Mouse (Mus musculus): ENCODE results near the gene Psd. TPM values are rescaled to one million over a fixed set of nuclear protein-coding genes. Genes with fewer than 3 reads are reported as not detected.

The Psd gene
- polyA plus RNA-seq, 1 experiment = 0.71 TPM

DNA sequence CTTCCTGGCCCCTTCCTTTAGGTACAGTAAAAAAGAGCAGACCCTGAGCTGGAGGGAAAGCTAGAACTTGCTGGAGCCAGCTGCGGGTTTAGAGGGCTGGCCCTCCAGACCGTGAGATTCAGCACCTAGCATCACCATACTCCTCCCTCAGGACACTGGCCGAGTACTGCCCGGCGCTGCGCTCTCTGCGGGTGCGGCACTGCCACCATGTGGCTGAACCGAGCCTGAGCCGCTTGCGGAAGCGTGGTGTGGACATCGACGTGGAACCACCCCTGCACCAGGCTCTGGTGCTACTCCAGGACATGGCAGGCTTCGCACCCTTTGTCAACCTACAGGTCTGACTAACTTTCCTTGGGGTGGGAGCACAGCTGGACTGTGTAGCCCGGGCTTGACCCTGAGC, 3.0 kb upstream of the Psd start:
- Histone ChIP-seq H3K4me3 (ENCODE audit: insufficient read depth, low read length) (no peak overlapping the region), H3K27ac (ENCODE audit: insufficient read depth, low read depth, low read length) (no peak overlapping the region), H3K4me1 (ENCODE audit: control insufficient read depth, insufficient read depth, low read length) (peaks cover 21% of the 10 kb centered on the region)
- TF ChIP-seq CTCF (IDR thresholded peaks at IDR 0.05; ENCODE audit: low read depth, low read length) (peak; percentile 57), POLR2A (IDR thresholded peaks at IDR 0.05; ENCODE audit: borderline replicate concordance, low read depth, low read length) (no peak)

DNA sequence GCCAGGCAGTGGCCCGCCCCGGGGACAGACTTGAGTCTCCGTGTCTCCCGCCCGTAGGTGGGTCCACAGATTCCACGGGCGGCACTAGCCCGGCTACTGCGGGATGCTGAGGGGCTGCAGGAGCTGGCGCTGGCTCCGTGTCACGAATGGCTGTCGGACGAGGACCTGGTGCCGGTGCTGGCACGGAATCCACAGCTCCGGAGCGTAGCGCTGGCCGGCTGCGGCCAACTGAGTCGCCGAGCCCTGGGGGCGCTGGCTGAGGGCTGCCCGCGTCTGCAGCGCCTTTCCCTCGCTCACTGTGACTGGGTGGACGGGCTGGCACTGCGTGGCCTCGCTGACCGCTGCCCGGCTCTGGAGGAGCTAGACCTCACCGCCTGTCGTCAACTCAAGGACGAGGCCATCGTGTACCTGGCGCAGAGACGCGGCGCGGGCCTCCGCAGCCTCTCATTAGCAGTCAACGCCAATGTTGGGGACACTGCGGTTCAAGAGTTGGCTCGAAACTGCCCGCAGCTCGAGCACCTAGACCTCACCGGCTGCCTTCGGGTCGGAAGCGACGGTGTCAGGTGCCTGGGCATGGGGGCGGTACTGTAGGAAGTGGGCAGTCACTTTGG, 2.2 kb upstream of the Psd start:
- Histone ChIP-seq H3K4me1 (ENCODE audit: control insufficient read depth, insufficient read depth, low read length) (peaks cover 21% of the 10 kb centered on the region), H3K27ac (ENCODE audit: insufficient read depth, low read depth, low read length) (no peak overlapping the region), H3K4me3 (ENCODE audit: insufficient read depth, low read length) (peak overlapping the region; percentile 89)
- TF ChIP-seq POLR2A (IDR thresholded peaks at IDR 0.05; ENCODE audit: borderline replicate concordance, low read depth, low read length) (no peak), CTCF (IDR thresholded peaks at IDR 0.05; ENCODE audit: low read depth, low read length) (no peak)

DNA sequence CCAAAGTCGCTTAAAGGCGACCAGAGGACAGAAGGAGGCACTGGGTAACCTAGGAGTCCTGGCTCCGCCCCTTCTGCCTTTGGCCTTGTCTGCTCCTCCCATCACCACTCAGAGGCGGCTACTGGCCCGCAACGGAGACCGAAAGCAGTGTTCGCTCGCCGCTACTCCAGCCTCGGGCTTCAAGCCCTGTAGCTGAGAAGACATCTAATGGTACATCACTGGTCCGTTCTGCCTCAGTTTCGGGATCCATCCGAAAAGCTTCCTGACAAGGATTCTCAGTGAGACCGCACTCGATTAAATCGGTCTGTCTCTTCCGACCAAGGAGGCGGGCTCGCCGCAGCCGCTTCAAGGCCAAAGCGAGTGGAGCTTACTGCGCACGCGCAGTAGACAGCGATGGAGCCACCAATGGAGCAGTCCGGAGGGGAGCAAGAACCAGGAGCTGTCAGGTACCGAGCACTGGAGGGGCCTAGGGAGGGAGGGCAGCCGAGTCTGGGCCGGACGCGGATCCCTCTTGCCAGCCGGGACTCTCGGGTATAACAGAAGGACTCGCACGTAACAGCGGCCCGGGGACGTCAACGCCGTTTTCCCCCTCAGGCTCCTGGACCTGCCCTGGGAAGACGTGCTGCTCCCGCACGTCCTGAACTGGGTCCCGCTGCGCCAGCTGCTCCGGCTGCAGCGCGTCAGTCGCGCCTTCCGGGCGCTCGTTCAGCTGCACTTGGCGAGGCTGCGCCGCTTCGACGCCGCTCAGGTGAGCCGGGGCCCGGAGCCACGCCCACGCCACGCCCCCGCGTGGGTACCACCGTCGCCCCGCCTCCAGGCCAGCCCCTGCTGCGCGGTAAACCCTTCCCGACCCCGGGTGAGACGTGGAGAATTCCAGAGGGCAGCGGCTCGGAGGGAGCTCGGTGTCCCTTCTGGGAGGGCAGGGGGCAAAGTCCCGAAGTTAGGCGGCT, 1.4 kb upstream of the Psd start, which contains the start of gene Fbxl15:
Gene Fbxl15 (plus strand): TSS at position 104 of the 950 bp plus-strand sequence.
- H3K27ac ChIP-seq (ENCODE audit: insufficient read depth, low read depth, low read length) = peak within 1 kb of the TSS; percentile 86
- peaks cover 21% of the 10 kb centered on the region for H3K4me1 ChIP-seq (ENCODE audit: control insufficient read depth, insufficient read depth, low read length)
- H3K4me3 ChIP-seq (ENCODE audit: insufficient read depth, low read length) = peak within 1 kb of the TSS; percentile 89
- TF ChIP-seq CTCF (IDR thresholded peaks at IDR 0.05; ENCODE audit: low read depth, low read length) (no peak), POLR2A (IDR thresholded peaks at IDR 0.05; ENCODE audit: borderline replicate concordance, low read depth, low read length) (no peak; the same call in 1 of the 2 replicates)

DNA sequence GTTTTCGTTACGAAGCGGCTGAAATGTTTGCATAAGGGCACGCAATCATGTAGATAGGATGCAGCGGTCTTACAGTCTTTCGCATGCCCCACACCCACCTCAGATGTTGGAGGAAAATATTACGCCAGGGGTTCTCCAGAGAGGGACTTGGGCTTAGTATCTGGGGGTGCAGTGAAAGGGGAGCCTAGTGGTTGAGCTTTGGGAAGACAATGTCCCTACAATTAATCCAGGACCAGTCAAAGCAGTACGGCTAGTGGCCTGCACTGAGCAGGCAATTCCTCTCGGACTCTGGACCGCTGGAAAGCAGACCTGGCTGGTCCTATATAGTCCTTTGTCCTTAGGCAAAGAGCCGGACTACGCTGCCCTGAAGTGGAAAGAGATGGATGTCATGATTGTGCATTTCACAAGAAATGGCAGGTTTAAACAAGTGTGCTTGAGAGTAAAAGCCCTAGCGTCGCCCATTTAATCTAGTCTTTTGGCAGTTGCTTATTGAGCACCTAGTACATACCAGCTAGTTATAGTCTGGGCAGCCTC, 642 bp upstream of the Psd start:
- TF ChIP-seq CTCF (IDR thresholded peaks at IDR 0.05; ENCODE audit: low read depth, low read length) (no peak), POLR2A (IDR thresholded peaks at IDR 0.05; ENCODE audit: borderline replicate concordance, low read depth, low read length) (no peak)
- Histone ChIP-seq H3K4me3 (ENCODE audit: insufficient read depth, low read length) (peak overlapping the region; percentile 89), H3K4me1 (ENCODE audit: control insufficient read depth, insufficient read depth, low read length) (peaks cover 21% of the 10 kb centered on the region), H3K27ac (ENCODE audit: insufficient read depth, low read depth, low read length) (no peak overlapping the region)

DNA sequence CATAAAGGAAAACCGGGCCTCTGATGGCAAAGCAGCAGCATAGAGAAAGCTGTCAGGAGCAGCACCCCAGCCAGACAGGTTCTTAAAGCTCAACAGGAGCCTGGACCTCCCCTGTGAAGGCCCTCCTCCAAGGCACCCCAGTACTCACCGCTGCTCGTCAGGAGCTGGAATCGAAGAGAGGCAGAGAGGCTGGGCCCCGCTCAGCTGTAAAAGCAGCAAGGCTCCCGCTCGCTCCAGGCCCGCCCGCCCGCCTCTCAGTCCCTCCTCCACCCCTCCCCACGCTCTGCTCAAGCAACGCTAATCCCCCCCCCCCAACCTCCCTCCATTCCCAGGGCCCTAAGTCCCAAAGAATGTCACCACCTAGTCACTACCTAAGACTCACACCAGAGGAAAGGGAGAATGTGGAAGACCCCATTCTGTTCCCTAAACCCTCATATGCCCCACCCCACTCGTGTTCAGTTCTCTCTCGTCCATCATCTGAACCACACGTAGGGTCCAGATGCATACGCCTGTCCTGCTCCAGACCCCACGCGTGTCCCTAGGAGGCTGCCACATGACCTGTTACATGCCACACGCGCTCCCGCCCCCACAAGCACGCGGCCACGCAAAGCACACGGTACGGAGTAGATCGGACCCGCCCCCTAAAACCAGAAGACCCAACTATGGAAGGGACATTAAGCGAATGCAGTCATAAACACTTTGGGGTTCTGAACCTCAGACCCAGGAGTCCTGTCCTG, 769 bp downstream of the Psd start:
- TF ChIP-seq CTCF (IDR thresholded peaks at IDR 0.05; ENCODE audit: low read depth, low read length) (no peak), POLR2A (IDR thresholded peaks at IDR 0.05; ENCODE audit: borderline replicate concordance, low read depth, low read length) (no peak)
- Histone ChIP-seq H3K4me1 (ENCODE audit: control insufficient read depth, insufficient read depth, low read length) (peaks cover 22% of the 10 kb centered on the region), H3K4me3 (ENCODE audit: insufficient read depth, low read length) (peak overlapping the region; percentile 89; the same call in 1 of the 2 replicates), H3K27ac (ENCODE audit: insufficient read depth, low read depth, low read length) (no peak overlapping the region)

DNA sequence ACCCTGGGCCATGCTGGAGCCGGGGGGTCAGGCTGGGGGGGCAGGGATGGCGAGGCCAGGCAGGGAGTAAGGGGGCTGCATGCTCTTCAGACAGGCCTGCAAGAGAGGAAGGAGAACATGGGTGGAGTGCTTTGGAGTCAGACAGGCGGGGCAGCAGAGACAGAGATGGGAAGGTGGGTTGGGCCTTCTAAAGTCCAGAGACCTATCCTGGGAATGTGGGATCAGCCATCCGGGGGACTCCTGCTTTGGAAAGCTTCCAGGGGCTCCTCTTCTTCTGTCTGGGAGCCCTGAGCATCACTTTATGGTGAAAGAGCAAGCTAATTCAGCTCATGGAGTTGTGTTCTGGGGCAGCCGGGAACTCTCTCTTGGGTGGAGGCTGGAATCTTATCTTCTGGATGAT, 2.0 kb downstream of the Psd start:
- Histone ChIP-seq H3K27ac (ENCODE audit: insufficient read depth, low read depth, low read length) (no peak overlapping the region), H3K4me3 (ENCODE audit: insufficient read depth, low read length) (no peak overlapping the region), H3K4me1 (ENCODE audit: control insufficient read depth, insufficient read depth, low read length) (peaks cover 23% of the 10 kb centered on the region)
- no peak for TF ChIP-seq CTCF (IDR thresholded peaks at IDR 0.05; ENCODE audit: low read depth, low read length)

DNA sequence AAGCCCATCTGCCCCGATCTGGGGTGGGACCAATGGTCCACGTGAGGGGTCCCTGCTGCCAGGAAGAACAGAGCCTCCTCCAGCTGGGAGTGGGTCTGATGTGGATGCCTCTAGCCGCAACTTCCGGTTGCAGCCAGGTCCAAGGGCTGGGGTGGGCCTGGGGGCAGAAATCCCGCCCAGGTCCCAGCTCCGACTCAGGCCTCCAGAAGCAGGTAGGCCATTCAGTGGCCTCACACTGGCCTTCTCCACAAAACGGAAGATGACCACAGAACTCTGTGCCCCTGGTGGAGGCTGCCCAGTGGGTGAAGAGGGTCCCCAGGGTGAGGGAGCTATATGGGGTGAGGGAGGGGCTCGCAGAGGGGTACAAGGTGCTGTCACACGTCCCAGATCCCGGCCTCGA, 2.6 kb downstream of the Psd start:
- Histone ChIP-seq H3K4me3 (ENCODE audit: insufficient read depth, low read length) (no peak overlapping the region), H3K27ac (ENCODE audit: insufficient read depth, low read depth, low read length) (no peak overlapping the region), H3K4me1 (ENCODE audit: control insufficient read depth, insufficient read depth, low read length) (peaks cover 19% of the 10 kb centered on the region)
- TF ChIP-seq CTCF (IDR thresholded peaks at IDR 0.05; ENCODE audit: low read depth, low read length) (no peak), POLR2A (IDR thresholded peaks at IDR 0.05; ENCODE audit: borderline replicate concordance, low read depth, low read length) (no peak)

DNA sequence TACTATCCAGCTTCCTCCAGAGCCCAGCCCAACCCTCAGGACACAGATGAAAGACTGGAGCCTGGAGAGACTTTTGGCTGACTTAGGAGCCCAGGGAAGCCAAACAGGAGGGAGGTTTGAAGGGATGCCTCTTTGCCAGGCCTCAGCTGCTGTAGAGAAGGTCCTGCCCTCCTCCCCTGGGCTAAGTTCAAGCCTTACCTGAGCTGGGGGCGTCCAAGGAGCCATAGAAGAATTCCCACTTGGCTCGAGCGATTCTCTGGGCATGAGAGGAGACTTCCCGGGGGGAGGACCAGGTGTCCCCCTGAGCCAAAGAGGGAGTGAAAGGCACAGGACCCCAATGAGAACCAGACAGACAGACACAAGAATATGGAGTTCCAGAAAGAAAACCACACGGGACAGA, 3.2 kb downstream of the Psd start:
- Histone ChIP-seq H3K4me1 (ENCODE audit: control insufficient read depth, insufficient read depth, low read length) (peaks cover 22% of the 10 kb centered on the region), H3K27ac (ENCODE audit: insufficient read depth, low read depth, low read length) (no peak overlapping the region), H3K4me3 (ENCODE audit: insufficient read depth, low read length) (no peak overlapping the region)
- TF ChIP-seq CTCF (IDR thresholded peaks at IDR 0.05; ENCODE audit: low read depth, low read length) = no peak
- no peak for TF ChIP-seq POLR2A (IDR thresholded peaks at IDR 0.05; ENCODE audit: borderline replicate concordance, low read depth, low read length)

DNA sequence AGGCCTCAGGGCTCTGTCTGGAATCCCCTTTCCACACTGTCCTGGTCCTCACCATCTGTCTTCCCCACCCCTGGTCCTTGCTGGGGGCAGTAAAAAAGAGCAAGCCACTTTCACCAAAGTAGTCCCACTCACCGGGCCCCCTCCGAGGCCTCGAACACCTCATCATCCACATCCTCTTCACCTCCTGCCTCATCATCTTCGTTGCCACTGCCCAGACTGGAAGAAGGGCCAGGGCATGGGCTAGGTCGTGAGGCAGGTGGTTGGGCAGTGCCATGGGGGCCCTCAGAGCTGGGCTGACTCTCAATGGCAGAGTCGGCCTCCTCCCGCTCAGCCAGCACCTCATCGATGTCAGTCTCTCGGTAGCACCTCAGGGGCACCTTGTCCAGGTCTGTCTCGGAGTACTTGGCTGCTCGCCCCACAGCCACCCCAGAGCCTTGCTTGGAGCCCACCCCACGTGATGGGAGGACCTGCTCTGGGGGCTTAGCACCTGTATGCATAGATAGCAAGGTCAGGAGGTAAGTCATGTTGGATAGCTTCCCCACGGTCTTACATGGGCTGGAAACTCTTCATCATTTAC, 3.9 kb downstream of the Psd start:
- TF ChIP-seq POLR2A (IDR thresholded peaks at IDR 0.05; ENCODE audit: borderline replicate concordance, low read depth, low read length) = no peak
- no peak for TF ChIP-seq CTCF (IDR thresholded peaks at IDR 0.05; ENCODE audit: low read depth, low read length)
- no peak overlapping the region for H3K27ac ChIP-seq (ENCODE audit: insufficient read depth, low read depth, low read length)
- H3K4me3 ChIP-seq (ENCODE audit: insufficient read depth, low read length) = no peak overlapping the region
- H3K4me1 ChIP-seq (ENCODE audit: control insufficient read depth, insufficient read depth, low read length) = peaks cover 23% of the 10 kb centered on the region
